Mouse (Mus musculus): ENCODE measurements around the gene Hdlbp. TPM values are rescaled to one million over a fixed set of nuclear protein-coding genes. Genes with fewer than 3 reads are reported as not detected.
"Not testable (repeated sequence)": the region's sequence is repeated elsewhere in the genome, so short reads cannot be mapped to it uniquely, and the experiment has no call there.

Gene Hdlbp
- total RNA-seq (2014; rRNA removed) (61.1 and 69.4 TPM in 2 replicates), polyA plus RNA-seq (2015; fragmentation: Nextera tagmentation; extraction: Ambion mirVana) (55.6 and 78.3 TPM in 2 replicates)

- H3K27me3 ChIP-seq (ENCODE audit: insufficient read depth, low read length): no peaks in the 10 kb centered on the region
- TF ChIP-seq CTCF (IDR thresholded peaks at IDR 0.05; ENCODE audit: low read depth): peak; percentile 21; the same call in 1 of the 2 replicates
- H3K9ac ChIP-seq: peak within 1 kb of the TSS; percentile 77
- 4% methylated on average over 74 of the region's 74 CpGs for WGBS
- H3K4me1 ChIP-seq (ENCODE audit: insufficient read depth): peaks cover 4% of the 10 kb centered on the region
- peak within 1 kb of the TSS; percentile 95 for H3K27ac ChIP-seq (ENCODE audit: low read depth, low read length)
- H3K4me2 ChIP-seq (ENCODE audit: low read depth): peak within 1 kb of the TSS; percentile 66
- ATAC-seq: peak; percentile 90
- no peaks in the 10 kb centered on the region for H3K36me3 ChIP-seq (ENCODE audit: insufficient read depth)
- peak within 1 kb of the TSS; percentile 88 for H3K4me3 ChIP-seq (ENCODE audit: low read depth, low read length)
- H3K9me3 ChIP-seq (ENCODE audit: low read length): no peaks in the 10 kb centered on the region
- peak; percentile 100 for DNase-seq
These were observed at the start of gene Hdlbp for GRCm38 (mm10) chr1:93478586-93479475. Gene Hdlbp, minus strand, starts transcription at chr1:93478815.

- 88% methylated on average over 1 of the region's 1 CpGs for WGBS
- H3K27ac ChIP-seq (ENCODE audit: low read depth, low read length): no peak overlapping the region
These were observed 43.7 kb upstream of the Hdlbp start for GRCm38 (mm10) chr1:93522325-93522724.

GRCm38 (mm10) chr1:93521491-93521890 is 42.9 kb upstream of the Hdlbp start:
- H3K27me3 ChIP-seq (ENCODE audit: insufficient read depth, low read length): no peaks in the 10 kb centered on the region
- H3K36me3 ChIP-seq (ENCODE audit: insufficient read depth): no peaks in the 10 kb centered on the region
- H3K4me3 ChIP-seq (ENCODE audit: low read depth, low read length): no peak overlapping the region
- H3K4me2 ChIP-seq (ENCODE audit: low read depth): no peak overlapping the region
- no peaks in the 10 kb centered on the region for H3K9me3 ChIP-seq (ENCODE audit: low read length)
- no peak for ATAC-seq
- 85% methylated on average over 2 of the region's 2 CpGs for WGBS
- DNase-seq: no peak
- no peak overlapping the region for H3K9ac ChIP-seq
- TF ChIP-seq CTCF (IDR thresholded peaks at IDR 0.05; ENCODE audit: low read depth): no peak
- no peak overlapping the region for H3K27ac ChIP-seq (ENCODE audit: low read depth, low read length)
- H3K4me1 ChIP-seq (ENCODE audit: insufficient read depth): no peaks in the 10 kb centered on the region

More at GRCm38 (mm10) chr1:93522325-93522724, 43.7 kb upstream of the Hdlbp start:
- Histone ChIP-seq H3K4me1 (ENCODE audit: insufficient read depth) (no peaks in the 10 kb centered on the region), H3K36me3 (ENCODE audit: insufficient read depth) (no peaks in the 10 kb centered on the region), H3K27me3 (ENCODE audit: insufficient read depth, low read length) (no peaks in the 10 kb centered on the region), H3K4me3 (ENCODE audit: low read depth, low read length) (no peak overlapping the region), H3K9me3 (ENCODE audit: low read length) (no peaks in the 10 kb centered on the region), H3K4me2 (ENCODE audit: low read depth) (no peak overlapping the region), H3K9ac (no peak overlapping the region)
- TF ChIP-seq CTCF (IDR thresholded peaks at IDR 0.05; ENCODE audit: low read depth): no peak
- DNase-seq (no peak), ATAC-seq (no peak)

GRCm38 (mm10) chr1:93513221-93513620 is 34.6 kb upstream of the Hdlbp start:
- WGBS: 79% methylated on average over 14 of the region's 14 CpGs
- no peak for TF ChIP-seq CTCF (IDR thresholded peaks at IDR 0.05; ENCODE audit: low read depth)
- no peak overlapping the region for H3K27ac ChIP-seq (ENCODE audit: low read depth, low read length)
- DNase-seq (no peak), ATAC-seq (no peak)
- peaks cover 4% of the 10 kb centered on the region; the same call in 1 of the 2 replicates for H3K4me1 ChIP-seq (ENCODE audit: insufficient read depth)
- no peak overlapping the region for H3K9ac ChIP-seq
- 0 out of 2 replicates have a peak overlapping the region, but pooled peaks have one; percentile 79 for H3K4me2 ChIP-seq (ENCODE audit: low read depth)
- no peak overlapping the region for H3K4me3 ChIP-seq (ENCODE audit: low read depth, low read length)
- H3K36me3 ChIP-seq (ENCODE audit: insufficient read depth): peaks cover 10% of the 10 kb centered on the region
- no peaks in the 10 kb centered on the region for H3K27me3 ChIP-seq (ENCODE audit: insufficient read depth, low read length)
- H3K9me3 ChIP-seq (ENCODE audit: low read length): no peaks in the 10 kb centered on the region

- DNase-seq (no peak), ATAC-seq (peak; percentile 50)
- no peaks in the 10 kb centered on the region for H3K27me3 ChIP-seq (ENCODE audit: insufficient read depth, low read length)
- peak overlapping the region; percentile 57 for H3K9ac ChIP-seq
- H3K4me3 ChIP-seq (ENCODE audit: low read depth, low read length): peak overlapping the region; percentile 61
- H3K27ac ChIP-seq (ENCODE audit: low read depth, low read length): 0 out of 2 replicates have a peak overlapping the region, but pooled peaks have one; percentile 43
- H3K4me2 ChIP-seq (ENCODE audit: low read depth): peak overlapping the region; percentile 79
- no peaks in the 10 kb centered on the region for H3K9me3 ChIP-seq (ENCODE audit: low read length)
- no peak for TF ChIP-seq CTCF (IDR thresholded peaks at IDR 0.05; ENCODE audit: low read depth)
- peaks cover 17% of the 10 kb centered on the region for H3K36me3 ChIP-seq (ENCODE audit: insufficient read depth)
- under 1% methylated on average over 15 of the region's 15 CpGs for WGBS
- peaks cover 4% of the 10 kb centered on the region; the same call in 1 of the 2 replicates for H3K4me1 ChIP-seq (ENCODE audit: insufficient read depth)
These were observed 33.7 kb upstream of the Hdlbp start for GRCm38 (mm10) chr1:93512351-93512690.

GRCm38 (mm10) chr1:93511585-93512350 is 33.2 kb upstream of the Hdlbp start, which contains the start of gene Farp2:
Gene Farp2, plus strand, starts transcription at chr1:93512079.
- peak within 1 kb of the TSS; percentile 57 for H3K9ac ChIP-seq
- WGBS: under 1% methylated on average over 70 of the region's 71 CpGs
- peak; percentile 90 for DNase-seq
- H3K36me3 ChIP-seq (ENCODE audit: insufficient read depth): peaks cover 17% of the 10 kb centered on the region
- H3K4me3 ChIP-seq (ENCODE audit: low read depth, low read length): peak within 1 kb of the TSS; percentile 61
- peak within 1 kb of the TSS; percentile 43; the same call in 1 of the 2 replicates for H3K27ac ChIP-seq (ENCODE audit: low read depth, low read length)
- no peaks in the 10 kb centered on the region for H3K9me3 ChIP-seq (ENCODE audit: low read length)
- peak within 1 kb of the TSS; percentile 79 for H3K4me2 ChIP-seq (ENCODE audit: low read depth)
- ATAC-seq: peak; percentile 97
- H3K27me3 ChIP-seq (ENCODE audit: insufficient read depth, low read length): no peaks in the 10 kb centered on the region
- H3K4me1 ChIP-seq (ENCODE audit: insufficient read depth): peaks cover 4% of the 10 kb centered on the region; the same call in 1 of the 2 replicates
- TF ChIP-seq CTCF (IDR thresholded peaks at IDR 0.05; ENCODE audit: low read depth): no peak

- H3K27me3 ChIP-seq (ENCODE audit: insufficient read depth, low read length); H3K4me1 ChIP-seq (ENCODE audit: insufficient read depth); ATAC-seq; DNase-seq; H3K4me2 ChIP-seq (ENCODE audit: low read depth); H3K27ac ChIP-seq (ENCODE audit: low read depth, low read length); H3K4me3 ChIP-seq (ENCODE audit: low read depth, low read length); H3K9ac ChIP-seq; H3K9me3 ChIP-seq (ENCODE audit: low read length): not testable (repeated sequence)
- 15% methylated on average over 1 of the region's 1 CpGs for WGBS
- H3K36me3 ChIP-seq (ENCODE audit: insufficient read depth): peaks cover 40% of the 10 kb centered on the region
These were observed 30.0 kb upstream of the Hdlbp start for GRCm38 (mm10) chr1:93508576-93508975.
